Mouse (Mus musculus) G1E (cell line): Measurements from ENCODE around the gene Eme2.

Experiments
- CTCF ChIP-seq: IDR thresholded peaks from 2 replicates; pipeline ENCODE4 v1.5.1; 2012; ENCODE audit warnings: low read depth, low read length, inconsistent platforms, mixed read lengths
- TAL1 ChIP-seq: conservative IDR thresholded peaks from 2 replicates; pipeline ENCODE4 v1.6.1; 2012; ENCODE audit warnings: low read depth, low read length, inconsistent platforms, mixed read lengths

GRCm38 (mm10) chr17:24849733-24850064, 45.2 kb downstream of the Eme2 start:
- TF ChIP-seq TAL1 = no peak
- no peak for TF ChIP-seq CTCF
